Mouse (Mus musculus) gastrocnemius, postnatal 14 days (tissue): Measurements from ENCODE around the gene Rtl3. TPM values are rescaled to one million over a fixed set of nuclear protein-coding genes. Genes with fewer than 3 reads are reported as not detected.

Experiments
- DNase-seq: peaks from one replicate; pipeline ENCODE4 v3.0.0; 2021; ENCODE audit warnings: mixed read lengths
- intact Hi-C: fragments of 180-260 bp; cut with DNase I; formaldehyde crosslinking; loops from one replicate; pipeline ENCODE4 v1.15.1; 2025; ENCODE audit warnings: low total_unique reads
- long read RNA-seq, 2 experiments: library from polyadenylated mRNA; stranded (forward); transcript quantifications; one replicate each; pipeline ENCODE4 v2.0.0; 2021
- total RNA-seq, 2 experiments: library from RNA; stranded (reverse); gene quantifications; 2 replicates each; pipeline ENCODE4 v1.2.3; 2021

Gene Rtl3
- total RNA-seq: 1 to 10 TPM; 3.5 to 6.4 TPM
- long read RNA-seq, experiment 1, partial matches to known transcripts: 0 of 1 reads
- long read RNA-seq, experiment 1, other reads (novel, unspliced or antisense): 1 of 1 reads
- long read RNA-seq, experiment 2, partial matches to known transcripts: 0 of 1 reads
- long read RNA-seq, experiment 2, other reads (novel, unspliced or antisense): 0 of 1 reads

DNA sequence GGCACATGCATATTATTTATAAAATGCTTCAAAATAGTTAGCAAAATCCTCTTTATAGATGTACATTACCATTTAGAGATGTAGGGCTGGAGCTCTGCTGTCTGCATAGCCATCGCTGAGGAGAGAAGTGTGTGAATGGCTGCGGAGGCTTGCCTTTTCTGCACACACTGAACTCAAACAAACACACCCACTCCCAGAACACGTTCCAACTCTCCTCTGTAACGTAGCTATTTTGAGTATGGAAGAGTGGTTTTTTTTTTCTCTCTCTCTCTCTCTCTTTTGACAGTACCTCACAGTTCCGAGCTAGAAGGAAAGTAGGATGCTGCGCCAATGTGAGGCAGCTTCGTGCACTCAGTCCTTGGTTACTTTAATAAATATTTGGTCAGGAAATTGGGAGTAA is at the start of gene Rtl3:
TSS of gene Rtl3 (minus strand) at position 236 of the 400 bp plus-strand sequence.
- intact Hi-C loops: no loop called here
- no peak for DNase-seq

DNA sequence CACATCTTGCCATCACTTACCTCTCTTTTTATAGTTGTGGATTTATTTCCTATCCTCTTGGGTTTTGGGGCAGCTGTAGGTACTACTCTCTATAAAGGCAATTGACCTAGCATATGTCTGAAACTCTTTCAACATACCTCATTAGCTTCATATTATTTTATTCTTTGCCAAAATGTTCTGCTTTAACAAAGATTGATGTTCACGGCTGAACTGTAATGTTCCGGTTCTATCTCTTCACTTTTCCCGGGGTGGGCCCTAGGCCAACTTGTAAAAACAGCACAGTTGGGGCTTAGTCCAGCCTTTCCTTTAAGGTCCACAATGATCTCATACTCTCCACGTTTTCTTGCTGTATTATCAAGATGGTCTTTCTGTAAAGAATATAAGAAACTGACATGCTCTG is 31.9 kb upstream of the Rtl3 start:
- DNase-seq: no peak
- intact Hi-C loops: no loop called here

DNA sequence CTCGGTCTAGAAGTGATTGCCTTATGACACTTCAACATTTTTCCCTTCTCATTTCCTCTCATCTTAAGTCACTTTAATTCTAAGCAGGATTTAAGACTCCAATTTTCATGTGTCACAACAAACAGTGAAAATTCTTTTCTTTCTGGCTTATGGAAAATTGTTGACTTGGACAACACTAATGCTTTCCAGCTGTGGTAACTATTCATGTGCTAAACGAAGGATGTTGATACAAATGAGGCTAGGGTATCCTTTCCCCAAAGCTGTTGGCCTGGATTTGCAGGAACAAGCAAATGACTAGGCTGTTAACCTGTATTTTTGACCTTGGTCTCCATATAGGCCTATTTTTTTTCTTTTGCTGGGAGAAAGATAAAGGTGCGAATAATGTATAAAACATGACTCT is 31.4 kb upstream of the Rtl3 start:
- no peak for DNase-seq
- intact Hi-C loops: no loop called here

DNA sequence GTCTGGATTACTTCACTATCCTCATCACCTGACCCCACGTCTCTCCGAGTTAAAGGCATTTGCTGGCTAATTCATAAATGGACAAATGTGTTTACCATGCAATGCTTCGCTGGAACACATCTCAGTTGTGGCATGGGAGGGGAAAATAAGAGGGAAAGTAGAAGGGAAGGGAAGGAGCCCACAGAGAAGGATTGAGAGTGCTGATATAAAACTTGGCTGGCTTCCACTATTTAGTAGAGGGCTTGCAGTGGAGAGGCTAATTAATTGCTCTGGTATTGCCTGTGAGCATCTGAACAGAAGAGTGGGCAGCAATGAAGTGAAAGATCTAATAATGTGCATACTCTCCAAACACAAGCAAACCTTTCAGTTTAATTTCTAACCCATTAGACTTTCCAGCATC is 31.0 kb upstream of the Rtl3 start:
- intact Hi-C loops: no loop called here

DNA sequence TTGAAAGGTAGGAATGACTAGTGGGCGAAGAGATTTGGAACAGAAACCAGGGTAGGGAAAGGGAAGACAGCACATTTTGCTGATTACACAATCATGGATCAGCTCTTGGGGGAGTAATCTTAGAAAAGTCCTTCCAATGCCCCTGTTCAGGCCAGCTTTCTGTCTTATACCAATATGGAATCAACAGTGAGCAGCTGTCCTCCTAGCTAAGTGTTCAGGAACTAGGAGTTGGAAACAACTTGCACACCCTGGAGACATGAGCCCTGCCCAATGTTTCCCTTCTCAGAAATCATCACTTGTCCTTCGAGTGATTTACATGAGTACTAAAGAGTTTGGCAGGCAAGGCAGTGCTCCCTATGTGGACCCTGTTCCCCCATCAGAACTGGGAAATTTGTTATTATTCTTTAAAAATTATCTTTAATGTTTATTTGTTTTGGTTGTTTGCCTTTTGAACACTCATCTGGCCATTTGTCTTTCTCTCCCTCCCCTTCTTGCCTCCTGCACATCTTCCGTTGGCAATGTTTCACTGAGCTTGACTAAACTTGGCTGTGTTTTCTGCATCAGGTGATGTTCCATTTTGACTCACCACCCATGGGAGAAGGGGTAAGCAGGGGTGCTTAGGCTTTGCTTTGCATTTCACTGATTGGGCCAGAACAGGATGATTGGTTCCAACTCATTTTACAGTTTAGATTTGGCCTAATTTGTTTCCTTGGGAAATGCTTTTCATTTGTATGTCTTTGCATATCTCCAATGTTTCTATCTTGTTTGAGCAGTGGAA is 13.3 kb upstream of the Rtl3 start:
- DNase-seq: no peak
- intact Hi-C loops: no loop called here

More for the DNA sequence above, 31.0 kb upstream of the Rtl3 start:
- no peak for DNase-seq

DNA sequence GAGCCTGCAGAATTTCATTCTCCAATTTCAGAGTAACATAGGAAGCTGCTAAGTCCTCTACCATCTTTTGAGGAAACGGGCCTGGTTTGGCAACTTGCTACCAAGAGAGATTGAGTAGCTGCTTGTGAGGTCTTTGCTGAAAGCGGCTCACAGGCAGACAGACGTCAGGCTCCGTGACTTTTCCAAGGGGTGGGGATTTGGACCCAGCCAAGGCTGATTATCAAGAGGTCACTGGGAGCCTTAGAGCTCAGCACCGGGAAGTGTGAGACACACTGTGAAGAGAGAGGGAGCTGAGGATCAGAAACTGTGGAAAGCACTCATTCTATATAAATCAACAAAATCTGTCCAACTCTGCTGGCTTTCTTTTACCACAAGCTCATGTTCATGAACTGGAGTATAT is 853 bp downstream of the Rtl3 start:
- DNase-seq: peak; percentile 59
- intact Hi-C loops: no loop called here

GRCm38 (mm10) chrX:106830494-106830893 is 9.9 kb downstream of the Rtl3 start:
- DNase-seq: no peak
- intact Hi-C loops: no loop called here

GRCm38 (mm10) chrX:106809560-106810226 is 30.8 kb downstream of the Rtl3 start:
- DNase-seq: no peak
- intact Hi-C loops: no loop called here

- no peak for DNase-seq
- intact Hi-C loops: no loop called here
These were observed 36.1 kb downstream of the Rtl3 start for GRCm38 (mm10) chrX:106804387-106804786.

DNA sequence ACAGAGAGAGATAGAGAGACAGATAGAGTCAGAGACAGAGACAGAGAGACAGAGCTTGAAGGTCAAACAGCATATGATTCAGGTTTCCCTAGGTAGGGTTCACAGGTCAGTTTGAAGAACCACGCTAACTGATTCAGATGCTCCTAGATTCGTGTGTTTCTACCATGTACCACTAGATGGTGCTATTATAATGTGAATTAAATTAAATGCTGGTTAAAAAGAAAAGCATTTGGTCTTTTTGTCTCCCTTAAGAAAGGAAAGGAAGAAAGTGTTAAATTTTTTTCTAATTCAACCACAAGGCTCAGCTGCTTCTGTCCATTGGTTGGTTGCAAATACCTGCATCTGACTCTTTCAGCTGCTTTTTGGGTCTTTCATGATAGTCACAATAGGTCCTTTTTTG is 45.8 kb downstream of the Rtl3 start:
- intact Hi-C loops: loop anchor here (5.0 to 10.0 kb wide), 3 partner anchors 223 to 680 kb away; no protein-coding TSS in a partner anchor
- DNase-seq: no peak

Other genes starting within 250 kb of the Rtl3 start
- 1 to 10 TPM in 1 of 2 experiments, under 1 TPM in 1; 0.51 to 1.3 TPM for gene Cysltr1, start 237.0 kb downstream of the Rtl3 start, total RNA-seq
- gene Lpar4, start 80.0 kb upstream of the Rtl3 start, total RNA-seq: 1 to 10 TPM; 4.8 to 5.7 TPM
- gene P2ry10, start 247.8 kb upstream of the Rtl3 start, total RNA-seq: not detected